Mouse (Mus musculus) c-Kit-positive CD71-positive TER-119-positive erythroid progenitor cells, embryonic 14.5 days (primary cell): ENCODE measurements around the gene Tmem56.

ENCODE experiments used
- DNase-seq: peaks from one replicate; pipeline ENCODE4 v3.0.0-alpha.2; 2013; ENCODE audit warnings: low spot score

The Tmem56 gene

GRCm38 (mm10) chr3:121282998-121283397 is at the start of gene Tmem56:
TSS of gene Tmem56 (minus strand) at chr3:121283098.
- DNase-seq = no peak

GRCm38 (mm10) chr3:121330244-121330646 is 47.3 kb upstream of the Tmem56 start:
- DNase-seq = no peak

GRCm38 (mm10) chr3:121329647-121330046 is 46.7 kb upstream of the Tmem56 start:
- DNase-seq = no peak

- DNase-seq = no peak
Observed at GRCm38 (mm10) chr3:121327406-121327805, 44.5 kb upstream of the Tmem56 start.

- no peak for DNase-seq
Observed at GRCm38 (mm10) chr3:121323371-121323770, 40.5 kb upstream of the Tmem56 start.

GRCm38 (mm10) chr3:121320896-121321295 is 38.0 kb upstream of the Tmem56 start:
- no peak for DNase-seq

GRCm38 (mm10) chr3:121319906-121320305 is 37.0 kb upstream of the Tmem56 start:
- no peak for DNase-seq

GRCm38 (mm10) chr3:121315498-121315897 is 32.6 kb upstream of the Tmem56 start:
- no peak for DNase-seq

GRCm38 (mm10) chr3:121314149-121314548 is 31.3 kb upstream of the Tmem56 start:
- no peak for DNase-seq

GRCm38 (mm10) chr3:121312979-121313378 is 30.1 kb upstream of the Tmem56 start:
- no peak for DNase-seq

- DNase-seq = no peak
Observed at GRCm38 (mm10) chr3:121312426-121312825, 29.5 kb upstream of the Tmem56 start.

GRCm38 (mm10) chr3:121309896-121310714 is 27.2 kb upstream of the Tmem56 start:
- no peak for DNase-seq

- DNase-seq = no peak
Observed at GRCm38 (mm10) chr3:121309429-121309828, 26.5 kb upstream of the Tmem56 start.

- no peak for DNase-seq
Observed at GRCm38 (mm10) chr3:121308935-121309334, 26.0 kb upstream of the Tmem56 start.

- DNase-seq = peak; percentile 71
Observed at GRCm38 (mm10) chr3:121307532-121308234, 24.8 kb upstream of the Tmem56 start.

- DNase-seq = no peak
Observed at GRCm38 (mm10) chr3:121306641-121307040, 23.7 kb upstream of the Tmem56 start.

- DNase-seq = no peak
Observed at GRCm38 (mm10) chr3:121294200-121294599, 11.3 kb upstream of the Tmem56 start.

- DNase-seq = peak; percentile 97
Observed at GRCm38 (mm10) chr3:121291560-121292258, 8.8 kb upstream of the Tmem56 start, which contains the start of gene Alg14. TSS of gene Alg14 (plus strand) at chr3:121291773.

- no peak for DNase-seq
Observed at GRCm38 (mm10) chr3:121291225-121291559, 8.3 kb upstream of the Tmem56 start.

GRCm38 (mm10) chr3:121290681-121291080 is 7.8 kb upstream of the Tmem56 start:
- DNase-seq = no peak

GRCm38 (mm10) chr3:121287151-121287550 is 4.3 kb upstream of the Tmem56 start:
- no peak for DNase-seq

- no peak for DNase-seq
Observed at GRCm38 (mm10) chr3:121285219-121285618, 2.3 kb upstream of the Tmem56 start.

- DNase-seq = no peak
Observed at GRCm38 (mm10) chr3:121279679-121280078, 3.2 kb downstream of the Tmem56 start.
